In genomic region chr2:172861590-172861989, GRCm38 (mm10) we compare ENCODE assay signal across 11 mouse cellular contexts.
DNase-seq lines count a peak whose midpoint lies in the region; ATAC-seq and TF ChIP-seq lines count a peak whose summit lies in the region.
"Had no signal": no experiment of that assay in that cellular context is flagged by ENCODE, and none has a peak within 500 bp of the region (broad histone marks: within the 10 kb centered on the region; RNA-seq: fewer than 3 reads in every experiment).

No protein-coding gene starts in this region.

- H3K27me3 ChIP-seq in heart, embryonic 14.5 days (ENCODE audit: control insufficient read depth, insufficient read depth, low read length), result no peaks in the 10 kb centered on the region
- 0 out of 2 replicates have a peak, but pooled peaks cover 4% of the 10 kb centered on the region for H3K27me3 ChIP-seq in lung, embryonic 14.5 days (ENCODE audit: insufficient read depth, low read length)
- H3K27me3 ChIP-seq in cerebellum, adult 2 months (ENCODE audit: control insufficient read depth, insufficient read depth, low read length), result no peaks in the 10 kb centered on the region

- H3K4me2 ChIP-seq in heart, embryonic 14.5 days (ENCODE audit: low read length), result no peak overlapping the region
- no peak overlapping the region for H3K4me2 ChIP-seq in lung, embryonic 14.5 days
- H3K4me2 ChIP-seq: liver, embryonic 12.5 days had no signal

- WGBS in heart, embryonic 14.5 days, result 54% methylated on average over 14 of the region's 14 CpGs
- WGBS in lung, embryonic 14.5 days, result 45% methylated on average over 14 of the region's 14 CpGs
- 53% methylated on average over 14 of the region's 14 CpGs for WGBS in lung, adult 2 months
- WGBS in cerebellum, adult 2 months, result 73% methylated on average over 14 of the region's 14 CpGs

- peaks cover 62 to 63% of the 10 kb centered on the region in 2 experiments for H3K4me1 ChIP-seq in heart, embryonic 14.5 days (ENCODE audit: control insufficient read depth in 2 of 2, insufficient read depth in 2 of 2, low read length in 2 of 2)
- peaks cover 17% of the 10 kb centered on the region for H3K4me1 ChIP-seq in lung, embryonic 14.5 days (ENCODE audit: insufficient read depth)
- H3K4me1 ChIP-seq in lung, adult 2 months (ENCODE audit: control insufficient read depth, insufficient read depth, low read length), result peaks cover 9% of the 10 kb centered on the region
- 0 out of 2 replicates have a peak, but pooled peaks cover 3% of the 10 kb centered on the region for H3K4me1 ChIP-seq in cerebellum, adult 2 months (ENCODE audit: control insufficient read depth, insufficient read depth, low read length)

- peak overlapping the region; percentile 91 to 93 for H3K27ac ChIP-seq in heart, embryonic 14.5 days (replicated peaks in 1 of 2; ENCODE audit: control insufficient read depth in 1 of 2, insufficient read depth in 1 of 2, low read depth in 2 of 2, low read length in 2 of 2)
- no peak overlapping the region for H3K27ac ChIP-seq in lung, embryonic 14.5 days (ENCODE audit: low read depth)
- H3K27ac ChIP-seq in cerebellum, adult 2 months (ENCODE audit: insufficient read depth, low read length), result no peak overlapping the region
- H3K27ac ChIP-seq: liver, embryonic 12.5 days had no signal

- no peak overlapping the region for H3K4me3 ChIP-seq in heart, embryonic 14.5 days (ENCODE audit: control insufficient read depth in 1 of 2, insufficient read depth in 1 of 2, low read depth in 1 of 2, low read length in 2 of 2)
- H3K4me3 ChIP-seq in lung, embryonic 14.5 days (ENCODE audit: low read depth, low read length), result no peak overlapping the region
- no peak overlapping the region for H3K4me3 ChIP-seq in lung, adult 2 months (replicated peaks; ENCODE audit: extremely low read depth, low read depth, low read length)
- no peak overlapping the region for H3K4me3 ChIP-seq in cerebellum, adult 2 months (replicated peaks; ENCODE audit: insufficient read depth, low read depth, low read length)
- H3K4me3 ChIP-seq: erythroblast, embryonic 14.5 days; liver, embryonic 12.5 days had no signal

- peak overlapping the region; percentile 35; the same call in 1 of the 2 replicates for H3K9ac ChIP-seq in heart, embryonic 14.5 days (ENCODE audit: low read length)
- H3K9ac ChIP-seq in lung, embryonic 14.5 days, result no peak overlapping the region
- H3K9ac ChIP-seq: liver, embryonic 12.5 days had no signal

- no peak for DNase-seq in heart, postnatal 14 days
- peak; percentile 29 for DNase-seq in lung, embryonic 14.5 days
- no peak for DNase-seq in lung, adult 2 months
- peak; percentile 48 for DNase-seq in brain, adult 2 months (ENCODE audit: low read depth, low spot score)
- DNase-seq in left cerebral cortex, postnatal 25 days (ENCODE audit: low spot score in 2 of 2), result peak; percentile 30 to 56
- no peak for DNase-seq in cerebellum, adult 2 months
- no peak for DNase-seq in gastrocnemius, adult 8-10 months (ENCODE audit: low spot score in 2 of 2)
- DNase-seq: adrenal gland, postnatal 36 days had no signal

- ATAC-seq in heart, embryonic 14.5 days (ENCODE audit: insufficient number of reproducible peaks, insufficient read depth, low FRiP score, low read depth), result peak; percentile 13; the same call in 1 of the 2 replicates
- peak; percentile 26; the same call in 1 of the 2 replicates for ATAC-seq in lung, embryonic 14.5 days (ENCODE audit: insufficient read depth)
- ATAC-seq: liver, embryonic 12.5 days had no signal

- H3K9me3 ChIP-seq in heart, embryonic 14.5 days (ENCODE audit: control insufficient read depth, low read length), result peaks cover 3% of the 10 kb centered on the region; the same call in 1 of the 2 replicates
- H3K9me3 ChIP-seq in lung, embryonic 14.5 days (ENCODE audit: low read depth, low read length), result no peaks in the 10 kb centered on the region
- H3K9me3 ChIP-seq: liver, embryonic 12.5 days had no signal

- H3K36me3 ChIP-seq in heart, embryonic 14.5 days (ENCODE audit: control insufficient read depth, insufficient read depth, low read length), result no peaks in the 10 kb centered on the region
- H3K36me3 ChIP-seq in lung, embryonic 14.5 days (ENCODE audit: insufficient read depth), result no peaks in the 10 kb centered on the region
- H3K36me3 ChIP-seq: liver, embryonic 12.5 days had no signal

- no peak for TF ChIP-seq POLR2A in lung, adult 2 months (IDR thresholded peaks at IDR 0.05; ENCODE audit: borderline replicate concordance, extremely low read depth, low read depth, low read length)
- no peak for TF ChIP-seq POLR2A in cerebellum, adult 2 months (IDR thresholded peaks at IDR 0.05; ENCODE audit: borderline replicate concordance, insufficient read depth, low read length)

- intact Hi-C loops in heart, postnatal 14 days (cut with DNase I), result no loop called here
- intact Hi-C loops in left cerebral cortex, postnatal 25 days (cut with DNase I), result no loop called here

- TF ChIP-seq CTCF in lung, embryonic 14.5 days (IDR thresholded peaks at IDR 0.05; ENCODE audit: low read depth), result no peak
- TF ChIP-seq CTCF in lung, adult 2 months (IDR thresholded peaks at IDR 0.05; ENCODE audit: insufficient read depth, low read length), result no peak
- TF ChIP-seq CTCF in cerebellum, adult 2 months (IDR thresholded peaks at IDR 0.05; ENCODE audit: borderline replicate concordance, insufficient read depth, low read depth, low read length), result no peak

Comparison
In these comparisons a context has a peak if more than half of its experiments do, and no peak if none do; other contexts are left out.
1. DNase-seq: peak in lung, embryonic 14.5 days (single experiment), brain, adult 2 months (single experiment) and left cerebral cortex, postnatal 25 days (2 of 2); none in heart, postnatal 14 days (0 of 2), lung, adult 2 months (single experiment), cerebellum, adult 2 months (0 of 2) and gastrocnemius, adult 8-10 months (0 of 2).
2. H3K27ac ChIP-seq: peak in heart, embryonic 14.5 days (2 of 2); none in lung, embryonic 14.5 days (single experiment) and cerebellum, adult 2 months (single experiment).